Mouse (Mus musculus) intestine, postnatal 0 days (tissue): ENCODE data around the gene Pprc1. TPM values are rescaled to one million over a fixed set of nuclear protein-coding genes. Genes with fewer than 3 reads are reported as not detected.
A peak's percentile ranks its signal among the peaks of the same experiment; 100 is the strongest.

ENCODE experiments used
- ATAC-seq: fragments of 200-750 bp; cut with Nextera tagmentation; 2 replicates; pipeline ENCODE4 v1.8.0; 2017; ENCODE audit warnings: mild to moderate bottlenecking, moderate TSS enrichment, moderate library complexity
- H3K27ac ChIP-seq: fragments of 300-500 bp; sonication (generic); 2 replicates; pipeline ENCODE4 v1.5.1; 2014; ENCODE audit warnings: mild to moderate bottlenecking, low read depth, low read length, moderate library complexity
- H3K27me3 ChIP-seq: fragments of 300-500 bp; sonication (generic); replicated peaks from 2 replicates; pipeline ENCODE4 v1.6.1; 2014; ENCODE audit warnings: low read length, mixed read lengths; ENCODE audit not compliant: control insufficient read depth, insufficient read depth
- H3K36me3 ChIP-seq: fragments of 300-500 bp; sonication (generic); 2 replicates; pipeline ENCODE4 v1.6.1; 2014; ENCODE audit warnings: mild to moderate bottlenecking, moderate library complexity; ENCODE audit not compliant: control insufficient read depth, insufficient read depth
- H3K4me1 ChIP-seq: fragments of 300-500 bp; sonication (generic); replicated peaks from 2 replicates; pipeline ENCODE4 v1.6.1; 2014; ENCODE audit warnings: antibody characterized with exemption, low read length, mixed read lengths; ENCODE audit not compliant: control insufficient read depth, insufficient read depth
- H3K4me2 ChIP-seq: fragments of 300-500 bp; sonication (generic); replicated peaks from 2 replicates; pipeline ENCODE4 v1.6.1; 2014; ENCODE audit warnings: low read depth, mild to moderate bottlenecking, moderate library complexity
- H3K4me3 ChIP-seq: fragments of 300-500 bp; sonication (generic); 2 replicates; pipeline ENCODE4 v1.5.1; 2014; ENCODE audit warnings: low read depth, low read length
- H3K9ac ChIP-seq: fragments of 300-500 bp; sonication (generic); 2 replicates; pipeline ENCODE4 v1.6.1; 2014; ENCODE audit warnings: mild to moderate bottlenecking, low read depth, low read length
- H3K9me3 ChIP-seq: fragments of 300-500 bp; sonication (generic); 2 replicates; pipeline ENCODE4 v1.6.1; 2016; ENCODE audit warnings: mixed run types; ENCODE audit not compliant: control insufficient read depth
- CTCF ChIP-seq: sonication (generic); IDR thresholded peaks from 2 replicates; pipeline ENCODE4 v1.5.1; 2016; ENCODE audit warnings: low read depth, mild to moderate bottlenecking, control low read depth, antibody characterized with exemption, moderate library complexity
- WGBS: fragments of 180-500 bp; shearing (Covaris S2); extraction: QIAGEN DNeasy Blood & Tissue Kit; methylation state at CpG from one replicate; pipeline ENCODE4 v1.1.7; 2014; 5-methylcytosine and 5-hydroxymethylcytosine counted together
- polyA plus RNA-seq: library from polyadenylated mRNA; unstranded; fragments of >200 nt; fragmentation: Nextera tagmentation; extraction: Ambion mirVana; gene quantifications from 2 replicates; pipeline ENCODE4 v1.2.1, GENCODE M21; 2015

Pprc1 gene
- polyA plus RNA-seq, 1 experiment from 2014 or later: 8.3 TPM

GRCm38 (mm10) chr19:46032731-46033510 is 11.8 kb upstream of the Pprc1 start:
- no peak overlapping the region for H3K9ac ChIP-seq
- H3K4me3 ChIP-seq: no peak overlapping the region
- WGBS: 90% methylated on average over 26 of the region's 26 CpGs
- peaks cover 6% of the 10 kb centered on the region for H3K4me1 ChIP-seq
- TF ChIP-seq CTCF: no peak
- no peaks in the 10 kb centered on the region for H3K27me3 ChIP-seq
- no peak overlapping the region for H3K4me2 ChIP-seq
- peaks cover 48% of the 10 kb centered on the region for H3K36me3 ChIP-seq
- H3K27ac ChIP-seq: no peak overlapping the region
- no peaks in the 10 kb centered on the region for H3K9me3 ChIP-seq
- no peak for ATAC-seq

DNA sequence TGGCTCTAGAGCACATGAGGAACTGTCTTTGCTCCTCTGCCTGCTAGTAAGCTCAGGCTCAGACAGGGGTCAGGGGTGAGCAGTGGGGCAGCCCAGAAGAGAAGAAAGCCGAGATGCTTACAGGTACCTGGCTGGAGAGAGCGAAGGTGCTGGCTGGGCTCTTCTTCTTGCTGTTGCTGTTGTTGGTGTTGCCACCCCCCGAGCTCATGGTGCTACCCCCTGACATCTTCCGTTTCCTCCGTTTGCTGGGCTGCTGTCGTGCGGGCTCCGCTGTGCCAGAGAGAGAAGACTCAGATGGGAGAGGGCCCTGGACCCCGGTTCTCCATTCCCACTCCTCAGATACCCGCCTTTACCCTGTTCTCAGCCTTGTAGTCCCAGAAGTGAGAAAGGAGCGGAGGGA is 10.8 kb upstream of the Pprc1 start:
- H3K4me1 ChIP-seq: peaks cover 10% of the 10 kb centered on the region
- H3K9me3 ChIP-seq: no peaks in the 10 kb centered on the region
- TF ChIP-seq CTCF: no peak
- no peak overlapping the region for H3K9ac ChIP-seq
- no peaks in the 10 kb centered on the region for H3K27me3 ChIP-seq
- 93% methylated on average over 8 of the region's 11 CpGs for WGBS
- H3K27ac ChIP-seq: no peak overlapping the region
- H3K4me3 ChIP-seq: no peak overlapping the region
- H3K4me2 ChIP-seq: no peak overlapping the region
- no peak for ATAC-seq
- H3K36me3 ChIP-seq: peaks cover 48% of the 10 kb centered on the region

- H3K9me3 ChIP-seq: no peaks in the 10 kb centered on the region
- H3K4me3 ChIP-seq: no peak overlapping the region
- no peak overlapping the region for H3K9ac ChIP-seq
- peaks cover 18% of the 10 kb centered on the region for H3K4me1 ChIP-seq
- H3K27me3 ChIP-seq: no peaks in the 10 kb centered on the region
- WGBS: 87% methylated on average over 13 of the region's 13 CpGs
- no peak for ATAC-seq
- peaks cover 48% of the 10 kb centered on the region for H3K36me3 ChIP-seq
- H3K27ac ChIP-seq: peak overlapping the region; percentile 3; the same call in 1 of the 2 replicates
- TF ChIP-seq CTCF: no peak
- H3K4me2 ChIP-seq: no peak overlapping the region
Measured at GRCm38 (mm10) chr19:46035971-46036370, 8.7 kb upstream of the Pprc1 start.

- Histone ChIP-seq H3K27ac (no peak overlapping the region), H3K36me3 (peaks cover 46% of the 10 kb centered on the region), H3K4me2 (peak overlapping the region; percentile 81; the same call in 1 of the 2 replicates), H3K9me3 (no peaks in the 10 kb centered on the region), H3K9ac (no peak overlapping the region), H3K4me1 (peaks cover 18% of the 10 kb centered on the region), H3K27me3 (no peaks in the 10 kb centered on the region), H3K4me3 (no peak overlapping the region)
- ATAC-seq: no peak
- 75% methylated on average over 13 of the region's 13 CpGs for WGBS
- peak; percentile 52 for TF ChIP-seq CTCF
Measured at GRCm38 (mm10) chr19:46036477-46037242, 8.0 kb upstream of the Pprc1 start.

GRCm38 (mm10) chr19:46037243-46037924 is 7.3 kb upstream of the Pprc1 start:
- Histone ChIP-seq H3K4me1 (peaks cover 18% of the 10 kb centered on the region), H3K9ac (peak overlapping the region; percentile 83), H3K4me3 (peak overlapping the region; percentile 55; the same call in 1 of the 2 replicates), H3K36me3 (peaks cover 40% of the 10 kb centered on the region), H3K27me3 (no peaks in the 10 kb centered on the region), H3K4me2 (peak overlapping the region; percentile 81), H3K9me3 (no peaks in the 10 kb centered on the region), H3K27ac (no peak overlapping the region)
- TF ChIP-seq CTCF: no peak
- WGBS: 12% methylated on average over 6 of the region's 6 CpGs
- ATAC-seq: no peak
